In genomic region chrX:136996256-136996655, GRCm38 (mm10) we compare ENCODE assay signal across 31 mouse cellular contexts. TPM values are rescaled to one million over a fixed set of nuclear protein-coding genes. Genes with fewer than 3 reads are reported as not detected.
"Had no signal": no experiment of that assay in that cellular context is flagged by ENCODE, and none has a peak within 500 bp of the region (broad histone marks: within the 10 kb centered on the region; RNA-seq: fewer than 3 reads in every experiment).

No protein-coding gene starts in this region.

- H3K4me3 ChIP-seq: embryonic facial prominence, embryonic 10.5 days; embryonic facial prominence, embryonic 12.5 days; embryonic facial prominence, embryonic 13.5 days; embryonic facial prominence, embryonic 15.5 days; erythroblast, embryonic 14.5 days; forebrain, embryonic 10.5 days; forebrain, embryonic 12.5 days; forebrain, embryonic 13.5 days; forebrain, embryonic 15.5 days; gastrocnemius, adult 2 months; heart, adult 2 months; heart, embryonic 10.5 days had no signal

- H3K4me1 ChIP-seq: embryonic facial prominence, embryonic 12.5 days; embryonic facial prominence, embryonic 13.5 days; embryonic facial prominence, embryonic 15.5 days; heart, embryonic 10.5 days had no signal

- H3K36me3 ChIP-seq: embryonic facial prominence, embryonic 12.5 days; embryonic facial prominence, embryonic 13.5 days; embryonic facial prominence, embryonic 15.5 days; forebrain, embryonic 12.5 days; forebrain, embryonic 15.5 days; heart, embryonic 10.5 days had no signal

- H3K9ac ChIP-seq: embryonic facial prominence, embryonic 12.5 days; embryonic facial prominence, embryonic 13.5 days; embryonic facial prominence, embryonic 15.5 days; forebrain, embryonic 12.5 days; forebrain, embryonic 13.5 days; forebrain, embryonic 15.5 days; forebrain, postnatal 0 days had no signal

- H3K27me3 ChIP-seq: forebrain, embryonic 13.5 days; forebrain, embryonic 15.5 days had no signal

- DNase-seq: cerebellum, postnatal 10 days; cerebellum, postnatal 14 days; cerebellum, postnatal 25 days; cerebellum, postnatal 36 days; embryo, embryonic 11 days; forebrain, postnatal 0 days; gastrocnemius, adult 2 months; gastrocnemius, postnatal 10 days; gastrocnemius, postnatal 14 days; gastrocnemius, postnatal 25 days; gastrocnemius, postnatal 36 days; heart, adult 11 months; heart, adult 18-20 months; heart, adult 2 months had no signal

- H3K9me3 ChIP-seq: embryonic facial prominence, embryonic 10.5 days; embryonic facial prominence, embryonic 12.5 days; embryonic facial prominence, embryonic 13.5 days; embryonic facial prominence, embryonic 15.5 days; forebrain, embryonic 10.5 days; forebrain, embryonic 12.5 days; forebrain, embryonic 13.5 days; forebrain, embryonic 15.5 days; heart, embryonic 10.5 days had no signal

- ATAC-seq: forebrain, embryonic 13.5 days; forebrain, embryonic 14.5 days; forebrain, embryonic 15.5 days; forebrain, embryonic 16.5 days; forebrain, postnatal 0 days had no signal

- H3K27ac ChIP-seq: embryonic facial prominence, embryonic 10.5 days; embryonic facial prominence, embryonic 12.5 days; embryonic facial prominence, embryonic 13.5 days; embryonic facial prominence, embryonic 15.5 days; forebrain, embryonic 10.5 days; forebrain, embryonic 12.5 days; forebrain, embryonic 13.5 days; forebrain, embryonic 15.5 days; gastrocnemius, adult 2 months; heart, adult 2 months; heart, embryonic 10.5 days had no signal

RNA-seq across cellular contexts. Expression of gene Zcchc18, which starts 3.3 kb away (rescaled TPM):
- total RNA-seq: gastrocnemius, adult 8-10 months; gastrocnemius, postnatal 25 days; gastrocnemius, postnatal 36 days; granulocyte monocyte progenitor cell, adult 5-6 weeks had no signal
- polyA plus RNA-seq: erythroblast, embryonic 14.5 days had no signal

RNA-seq across cellular contexts. Expression of gene Tmsb15b1, which starts 19.6 kb away (rescaled TPM):
- total RNA-seq: heart, adult 18-20 months; heart, adult 2 months; heart, adult 8-10 months had no signal
- polyA plus RNA-seq: erythroblast, embryonic 14.5 days; heart, adult 2 months had no signal

RNA-seq across cellular contexts. Expression of gene Tmsb15l, which starts 19.6 kb away (rescaled TPM):
- total RNA-seq: gastrocnemius, postnatal 10 days; gastrocnemius, postnatal 25 days; heart, adult 18-20 months; heart, adult 2 months; heart, adult 8-10 months had no signal
- polyA plus RNA-seq: erythroblast, embryonic 14.5 days had no signal

RNA-seq across cellular contexts. Expression of gene Tmsb15b2, which starts 21.0 kb away (rescaled TPM):
- total RNA-seq: common myeloid progenitor, adult 5-6 weeks had no signal
- polyA plus RNA-seq: erythroblast, embryonic 14.5 days; gonadal fat pad, adult 2 months; heart, adult 2 months had no signal

RNA-seq across cellular contexts. Expression of gene Slc25a53, which starts 41.8 kb away (rescaled TPM):
- polyA plus RNA-seq: erythroblast, embryonic 14.5 days had no signal
